Mouse (Mus musculus) layer of hippocampus, adult 11-12 months (tissue): ENCODE results near the gene Fam240a.
A peak's percentile ranks its signal among the peaks of the same experiment; 100 is the strongest.

Source experiments
- DNase-seq: peaks from one replicate; pipeline ENCODE4 v3.0.0; 2022; ENCODE audit warnings: low spot score

Gene Fam240a

DNA sequence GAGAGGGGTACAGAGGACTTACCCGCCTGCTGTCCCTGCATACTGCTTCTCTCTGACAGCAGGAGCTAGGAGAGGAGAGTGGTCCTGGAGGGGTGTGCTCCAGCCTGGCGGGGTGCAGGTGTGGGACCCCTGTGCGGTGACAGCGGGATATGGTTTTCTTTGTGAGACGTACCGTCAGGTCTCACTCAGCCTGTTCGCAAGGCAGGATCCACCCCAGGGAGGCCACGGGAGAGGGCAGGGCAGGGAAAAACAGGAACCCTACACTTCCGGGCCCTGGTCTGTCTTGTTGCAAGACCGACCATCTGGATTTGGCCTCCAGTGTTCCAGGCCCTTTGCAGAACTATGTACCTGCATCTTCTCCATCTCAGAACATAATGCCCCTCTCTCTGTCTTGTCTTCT is 23.2 kb downstream of the Fam240a start:
- no peak for DNase-seq

DNA sequence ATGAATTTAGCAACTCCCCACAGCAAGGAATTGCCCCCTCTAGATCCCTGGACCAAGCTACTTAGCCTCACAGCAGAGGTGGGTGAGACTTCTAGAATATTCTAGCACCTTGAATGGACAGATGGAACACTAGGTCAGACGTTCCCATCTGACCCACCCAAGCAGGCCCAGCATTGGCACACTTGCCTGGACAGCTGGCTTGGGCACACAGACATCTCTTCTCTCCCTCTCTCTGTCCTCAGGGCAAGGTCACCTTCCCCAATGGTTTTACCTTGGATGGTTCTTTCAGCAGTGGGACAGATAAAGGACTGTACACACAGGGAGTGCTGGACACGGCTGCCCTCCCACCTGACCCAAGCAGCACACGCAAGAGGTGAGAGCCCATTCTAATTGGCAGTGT is 24.1 kb downstream of the Fam240a start:
- DNase-seq = no peak

DNA sequence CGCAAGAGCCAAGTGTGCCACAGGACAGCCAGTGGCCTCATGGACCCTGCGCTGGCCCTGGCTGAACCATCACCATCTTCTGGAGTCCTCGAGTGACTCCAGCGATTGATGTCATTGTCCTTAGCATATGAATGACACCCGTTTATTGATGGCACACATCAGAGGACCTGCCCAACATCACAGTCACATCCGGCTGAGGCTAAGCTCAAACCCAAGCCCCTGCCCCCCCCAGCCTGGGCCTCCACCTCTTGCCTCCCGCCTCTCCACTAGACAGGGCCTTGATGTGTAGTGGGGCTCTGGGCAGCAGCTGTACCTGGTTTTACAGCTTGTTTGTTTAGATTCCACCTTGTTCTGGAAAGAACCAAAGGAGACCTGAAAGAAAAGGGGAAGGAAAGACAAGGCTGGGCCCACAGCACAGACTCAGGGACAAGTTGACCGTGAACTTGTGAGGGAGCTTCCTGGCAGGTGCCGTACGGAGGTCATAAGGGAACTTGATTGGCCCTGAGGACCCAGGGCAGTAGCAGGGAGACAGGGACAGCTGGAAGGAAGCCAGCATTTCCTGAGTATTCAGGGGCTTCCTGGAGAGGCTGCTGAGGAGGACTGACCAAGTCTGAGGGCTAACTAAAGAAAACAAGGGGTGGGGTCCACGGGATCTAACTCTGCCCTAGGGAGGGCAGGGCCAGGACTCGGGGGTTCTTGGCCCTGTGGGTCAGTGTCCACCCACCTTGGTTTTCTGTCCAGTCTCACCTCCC is 25.4 kb downstream of the Fam240a start:
- no peak for DNase-seq

DNA sequence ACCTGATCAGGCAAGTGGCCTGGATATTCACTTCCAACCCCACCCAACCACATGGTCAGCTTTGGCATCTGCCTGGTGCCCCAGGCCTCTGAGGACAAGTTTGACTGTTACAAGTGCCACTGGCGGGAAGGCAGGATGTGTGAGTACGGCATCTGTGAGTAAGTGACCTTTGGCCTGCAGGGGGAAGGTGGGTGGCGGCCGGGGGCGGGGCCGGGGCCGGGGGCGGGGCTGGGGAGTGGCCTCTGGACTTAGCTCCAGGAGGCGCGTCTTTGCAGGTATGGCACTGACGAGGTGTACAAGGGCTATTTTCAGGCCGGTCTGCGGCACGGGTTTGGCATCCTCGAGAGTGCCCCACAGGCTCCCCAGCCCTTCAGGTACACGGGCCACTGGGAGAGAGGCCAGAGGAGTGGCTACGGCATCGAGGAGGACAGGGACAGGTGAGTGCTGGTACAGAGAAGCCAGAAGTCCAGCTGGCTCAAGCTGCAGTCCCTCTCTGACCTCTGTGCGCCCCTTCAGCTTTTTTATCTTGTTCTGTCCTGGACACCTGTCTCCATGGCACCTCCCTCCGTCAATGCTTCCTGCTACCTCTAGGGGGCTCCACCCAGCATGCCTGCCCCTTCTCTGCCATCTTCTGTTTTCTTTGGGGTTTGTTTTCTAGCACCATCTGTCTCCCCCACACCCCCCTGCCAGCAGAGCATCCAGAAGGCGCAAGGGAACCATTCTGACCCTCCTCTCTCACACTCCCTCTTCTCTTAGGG is 26.5 kb downstream of the Fam240a start:
- no peak for DNase-seq

DNA sequence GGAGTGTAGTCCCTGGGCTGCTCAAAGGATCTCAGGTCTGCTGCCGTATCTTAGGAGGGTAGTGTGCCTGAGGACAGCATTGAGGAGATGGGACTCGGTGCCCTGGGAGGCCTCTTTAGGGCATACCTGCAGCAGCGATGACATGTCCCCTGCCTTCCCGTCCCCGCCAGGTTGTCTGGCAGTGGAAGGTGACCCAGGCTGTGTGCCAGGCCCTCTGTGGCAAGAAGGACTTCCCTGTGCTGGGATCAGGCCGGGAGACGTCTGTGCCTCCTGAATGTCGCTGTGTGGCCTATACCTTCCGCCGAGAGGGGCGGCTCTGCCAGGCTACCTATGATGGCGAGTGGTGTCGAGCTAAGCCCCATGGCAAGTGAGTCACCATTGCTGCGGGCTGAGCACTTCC is 27.7 kb downstream of the Fam240a start:
- DNase-seq = no peak

DNA sequence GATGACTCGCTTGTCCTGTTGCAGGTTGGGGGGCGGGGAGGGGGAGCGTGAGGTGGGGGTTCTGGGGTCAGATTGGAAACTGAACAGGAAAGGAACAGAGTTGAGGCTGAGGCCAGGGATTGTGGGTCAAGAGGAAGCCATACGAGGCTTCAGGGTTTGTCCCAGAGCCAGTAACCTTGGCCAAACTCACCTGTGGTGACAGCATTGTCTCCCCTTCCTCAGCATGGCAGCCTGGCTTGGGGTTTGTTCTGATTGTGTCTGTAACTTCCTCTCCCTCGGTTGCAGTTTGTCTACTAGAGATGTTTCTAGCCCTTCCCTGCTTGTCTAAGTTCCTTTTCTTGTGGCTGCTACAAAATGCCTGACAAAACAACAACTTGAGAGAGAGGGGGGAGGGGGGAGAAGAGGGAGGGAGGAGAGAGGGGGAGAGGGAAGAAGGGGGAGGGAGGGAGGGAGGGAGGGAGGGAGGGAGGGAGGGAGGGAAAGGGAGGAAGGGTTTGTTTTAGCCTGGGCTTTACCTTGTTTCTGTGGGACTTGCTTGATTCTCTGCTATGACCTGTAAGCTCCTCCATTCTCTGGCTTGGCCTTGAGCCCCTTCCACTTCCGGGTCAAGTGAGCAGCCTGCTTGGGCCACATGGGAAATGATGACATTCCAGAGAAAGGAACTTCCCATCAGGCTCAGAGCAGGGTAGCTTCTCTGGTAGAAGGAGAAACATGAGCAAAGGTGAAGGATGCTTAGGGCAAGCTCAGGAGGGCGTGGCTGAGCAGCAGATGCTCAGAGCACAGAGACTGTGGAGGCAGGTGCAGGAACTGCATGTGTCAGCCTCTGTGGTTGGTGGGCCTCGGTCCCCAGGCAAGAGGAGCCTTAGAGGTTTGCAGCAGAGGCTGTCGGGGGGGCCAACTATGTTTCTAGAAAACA is 29.0 kb downstream of the Fam240a start:
- no peak for DNase-seq

DNA sequence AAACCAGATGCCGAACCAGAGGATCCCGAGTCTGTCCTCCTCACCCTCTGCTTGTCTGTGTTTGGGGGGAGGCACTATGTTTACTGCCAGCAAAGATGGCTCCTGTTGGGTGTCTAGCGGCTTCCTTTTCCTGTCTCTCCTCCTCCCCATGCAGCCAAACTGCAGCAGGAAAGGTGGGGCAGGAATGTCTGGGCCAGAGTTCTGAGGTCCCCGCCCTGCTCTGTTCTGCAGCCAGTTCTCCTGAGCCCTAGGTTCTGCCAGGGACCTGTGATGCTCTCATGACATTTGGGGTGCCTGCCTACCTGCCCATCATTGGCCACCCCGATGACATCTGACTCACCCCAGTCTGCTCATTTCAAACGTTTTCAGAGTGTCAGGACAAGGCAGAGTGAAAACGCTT is 34.7 kb downstream of the Fam240a start:
- DNase-seq = no peak

DNA sequence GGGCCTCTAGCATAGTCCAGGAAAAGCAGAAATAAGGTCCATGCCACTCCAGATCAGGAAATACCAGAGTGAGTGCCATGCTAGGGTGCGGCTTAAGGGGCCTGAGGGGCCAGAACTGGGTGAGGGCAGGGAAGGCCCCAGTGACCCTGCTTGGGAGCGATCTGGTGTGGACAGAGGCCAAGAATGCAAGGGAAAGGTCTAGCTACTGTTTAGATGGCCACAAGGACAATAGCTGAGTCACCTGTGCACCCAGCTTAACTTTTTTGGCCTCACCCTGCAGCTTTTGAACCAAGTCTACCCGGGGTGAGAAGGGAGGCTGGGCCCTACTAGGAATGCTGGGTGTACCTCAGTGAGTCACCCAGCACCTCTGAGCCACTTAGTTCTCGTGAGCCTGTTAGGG is 35.9 kb downstream of the Fam240a start:
- DNase-seq = no peak

DNA sequence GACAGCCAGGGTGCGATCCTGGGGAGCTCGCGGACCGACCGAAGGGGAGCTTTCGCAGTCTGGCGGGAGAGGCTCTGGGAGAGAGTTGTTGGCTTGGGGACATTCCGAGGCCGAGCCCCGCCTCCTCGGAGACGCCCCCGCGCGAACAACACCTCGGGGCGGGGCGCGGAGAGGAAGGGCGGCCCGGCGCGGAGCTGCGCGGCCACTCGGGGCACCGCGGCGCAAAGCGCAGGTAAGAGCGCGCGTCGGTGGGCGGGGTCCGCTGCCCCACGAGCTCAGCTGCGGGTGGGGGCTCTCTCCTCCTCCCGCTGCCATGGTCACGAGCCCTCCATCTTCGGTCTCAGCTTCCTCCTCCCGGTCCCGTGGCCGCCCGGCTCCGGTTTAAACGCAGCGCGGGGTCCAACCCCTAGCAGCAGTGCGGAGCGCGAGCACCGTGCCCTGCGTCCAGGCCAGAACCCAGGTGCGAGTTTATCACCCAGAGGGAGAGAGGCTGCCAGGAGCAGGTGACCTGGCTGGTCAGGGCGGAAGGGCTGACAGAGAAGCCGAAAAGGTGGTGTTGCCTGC is 36.6 kb downstream of the Fam240a start, which contains the start of gene Tmie:
TSS of gene Tmie (minus strand) at position 116 of the 564 bp plus-strand sequence.
- peak; percentile 48 for DNase-seq

DNA sequence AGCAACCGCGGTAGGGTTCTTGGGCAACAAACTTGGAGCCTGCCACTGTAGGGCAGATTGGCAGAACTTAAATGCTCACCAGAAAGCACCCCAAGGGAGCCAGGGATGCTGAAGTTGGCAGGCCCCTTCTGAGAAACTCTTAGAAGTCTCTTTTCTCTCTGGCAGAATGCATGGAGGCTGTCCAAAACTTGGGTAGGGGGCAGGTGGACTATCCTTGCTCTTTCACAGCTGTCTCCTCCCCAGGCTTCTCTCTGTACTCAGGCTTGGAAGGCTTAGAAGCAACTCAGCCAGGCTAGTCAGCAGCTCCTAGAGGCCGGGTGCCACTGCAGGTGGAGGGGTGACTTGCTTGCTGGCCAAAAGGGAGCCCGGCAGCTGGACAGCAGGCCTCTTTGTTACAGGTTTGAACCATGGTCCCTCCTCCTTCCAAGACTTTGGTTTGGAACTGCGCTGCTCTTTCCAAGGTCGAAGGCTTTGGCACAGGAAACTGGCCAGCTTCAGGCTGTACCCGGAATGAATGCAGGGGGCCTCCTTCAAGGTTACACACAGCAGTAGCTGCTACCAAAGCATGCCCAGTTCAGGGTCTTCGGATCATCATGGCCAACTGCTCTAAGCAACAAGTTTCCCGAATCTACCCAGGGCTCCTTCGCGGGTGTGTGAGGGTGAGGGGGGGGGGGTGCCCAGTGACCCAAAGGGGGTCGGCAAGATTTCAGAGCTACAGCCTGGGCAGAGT is 37.3 kb downstream of the Fam240a start, which contains the start of gene Als2cl:
TSS of gene Als2cl (plus strand) at position 680 of the 730 bp plus-strand sequence.
- peak; percentile 51 for DNase-seq

DNA sequence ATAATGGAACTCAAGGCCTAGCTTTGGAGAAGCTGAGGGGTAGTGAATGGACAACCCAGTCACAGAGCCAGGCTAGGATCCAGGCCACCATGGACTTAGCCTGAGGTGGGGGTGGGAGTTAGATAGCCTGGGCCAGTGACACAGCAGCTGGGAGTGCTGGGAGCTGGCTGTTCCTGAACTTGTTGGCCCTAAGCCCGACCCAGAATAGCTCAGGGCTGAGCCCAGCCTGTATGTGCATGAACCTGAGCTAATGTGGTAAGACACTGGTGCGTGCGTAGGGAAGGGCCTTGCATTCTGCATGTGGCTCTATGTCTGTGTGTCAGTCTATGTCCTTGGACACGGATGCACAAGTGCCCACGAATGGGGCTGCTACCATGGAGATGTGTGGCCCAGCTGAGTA is 38.8 kb downstream of the Fam240a start:
- peak; percentile 53 for DNase-seq

DNA sequence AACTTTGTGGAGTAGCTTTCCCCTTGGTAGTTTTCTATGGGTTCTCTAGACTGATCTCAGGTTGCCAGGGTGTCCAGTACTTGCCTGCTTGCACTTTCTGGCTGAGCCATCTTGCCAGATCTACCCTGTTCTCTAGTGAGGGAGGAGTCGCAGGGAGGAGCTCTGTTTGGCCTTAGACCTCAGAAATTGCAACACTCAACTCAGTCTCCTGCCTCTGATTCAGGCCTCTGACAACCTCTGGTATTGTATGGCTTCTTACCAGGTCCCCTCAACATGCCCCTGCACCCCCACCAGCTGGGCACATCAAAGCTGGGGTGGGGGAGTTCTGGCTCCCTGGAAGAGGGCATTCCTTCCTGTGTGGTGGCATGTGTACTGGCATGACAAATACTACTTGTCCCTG is 39.3 kb downstream of the Fam240a start:
- no peak for DNase-seq

DNA sequence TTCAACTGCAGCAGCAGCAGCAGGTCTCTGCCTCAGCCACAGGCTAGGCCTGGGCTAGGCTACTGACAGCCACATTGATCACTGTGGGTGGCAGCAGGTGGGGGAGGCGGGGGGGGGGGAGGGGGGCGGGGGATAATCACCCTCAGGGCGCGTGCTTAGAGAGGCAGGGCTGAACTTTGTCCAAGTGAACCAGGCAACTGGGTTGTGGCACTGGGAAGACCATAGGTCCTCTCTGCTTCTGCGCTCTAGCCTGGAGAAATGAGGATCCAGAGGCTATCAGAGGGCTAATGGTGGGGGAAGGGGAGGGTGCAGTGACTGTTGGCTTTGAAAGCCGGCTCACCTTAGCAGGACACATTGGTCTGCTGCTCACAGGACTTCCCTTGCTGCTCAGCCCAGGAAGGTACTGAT is 41.4 kb downstream of the Fam240a start:
- DNase-seq = no peak

DNA sequence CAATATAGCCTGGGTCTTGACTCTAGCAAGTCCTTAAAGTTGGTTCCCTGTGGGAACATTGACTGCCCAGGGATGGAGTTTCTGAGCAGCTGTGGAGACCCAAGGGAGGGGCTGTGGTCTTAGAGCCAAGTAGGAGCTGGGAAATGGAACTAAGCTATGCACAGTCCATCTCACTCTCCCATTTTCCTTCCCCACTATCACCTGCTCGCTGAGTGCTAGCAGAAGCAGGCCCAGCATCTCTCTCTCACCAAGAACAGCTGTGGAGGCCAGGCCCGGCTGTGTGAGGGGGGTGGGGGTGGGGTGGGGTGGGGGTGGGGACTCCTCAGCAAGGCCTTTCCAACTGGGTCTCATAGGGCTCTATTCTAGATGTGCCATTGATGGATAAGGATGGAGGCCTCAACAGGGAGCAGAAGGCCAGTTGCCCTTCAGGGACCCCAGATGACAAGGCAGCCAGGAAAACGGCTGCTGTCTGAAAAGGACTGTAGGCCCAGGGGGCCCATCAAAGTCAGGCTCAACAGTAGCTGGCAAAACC is 41.9 kb downstream of the Fam240a start:
- DNase-seq = no peak

DNA sequence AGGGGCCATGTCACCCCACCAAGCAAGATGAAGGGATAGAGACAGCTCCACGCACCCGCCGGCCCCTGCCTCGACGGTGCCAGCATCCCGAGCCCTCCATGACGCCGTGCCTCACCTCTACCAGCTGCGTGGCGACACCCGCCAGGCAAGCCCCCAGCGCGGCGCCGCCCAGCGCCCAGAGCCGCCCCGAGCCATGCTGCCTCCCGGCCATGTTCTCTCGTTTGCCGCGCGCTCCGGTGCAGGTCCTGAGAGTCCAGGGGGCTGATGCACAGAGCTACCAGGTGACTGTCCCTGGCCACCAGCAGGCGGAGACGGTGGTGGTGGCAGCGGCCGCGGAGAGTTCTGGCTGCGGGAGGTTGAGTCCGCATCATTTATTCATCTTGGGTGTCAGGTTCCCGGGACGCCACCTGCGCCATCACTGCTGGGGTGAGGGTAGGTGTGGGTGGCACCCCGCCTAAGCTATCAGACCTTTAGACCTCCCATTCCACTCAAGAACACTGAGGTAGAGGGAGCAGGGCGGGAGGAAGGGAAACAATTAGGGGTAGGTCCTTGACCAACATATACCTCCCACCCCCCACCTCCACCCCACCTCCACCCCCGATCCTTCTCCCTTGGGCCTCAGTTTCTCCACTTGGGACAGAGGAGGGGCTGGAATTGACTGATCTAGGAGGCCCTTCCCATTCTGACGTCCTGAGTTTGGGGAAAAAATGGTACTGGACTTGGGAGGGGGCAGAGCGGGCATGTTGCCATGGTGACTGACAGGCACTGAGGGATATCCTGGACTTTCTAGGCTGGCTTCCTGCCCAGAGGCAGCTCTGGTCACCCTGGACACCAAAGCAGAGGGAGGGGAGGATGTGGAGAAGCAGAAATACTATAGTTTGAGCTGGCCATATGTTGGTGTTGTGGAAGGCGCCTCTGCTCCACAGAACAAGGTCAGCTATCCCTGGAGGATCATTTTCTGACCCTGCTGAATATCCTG is 42.7 kb downstream of the Fam240a start:
- peak; percentile 41 for DNase-seq

DNA sequence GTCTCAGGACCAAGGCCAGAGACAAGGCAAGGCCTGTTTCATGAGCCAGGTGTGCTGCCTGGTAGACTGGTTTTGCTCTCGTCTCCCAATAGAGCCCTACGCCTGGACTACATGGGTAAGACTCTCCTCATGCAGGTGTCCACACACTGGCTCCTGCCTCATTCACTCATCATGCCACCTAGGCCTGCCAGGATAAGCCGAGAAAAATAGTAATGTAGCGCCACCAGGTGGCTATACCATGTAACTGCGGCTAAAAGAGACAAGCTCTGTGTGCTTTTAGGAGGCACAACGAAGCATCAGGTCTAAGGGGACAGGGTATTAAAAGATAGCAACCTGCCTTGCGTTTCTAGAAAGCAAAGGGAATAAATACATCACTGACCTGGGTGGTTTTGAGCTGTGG is 45.6 kb downstream of the Fam240a start:
- peak; percentile 67 for DNase-seq
